Mouse (Mus musculus) embryonic fibroblast, embryonic 13.5 days (primary cell): Measurements from ENCODE around the gene Gpr61.

Source experiments
- CTCF ChIP-seq: IDR thresholded peaks from 2 replicates; pipeline ENCODE4 v1.5.1; 2011; ENCODE audit warnings: mild to moderate bottlenecking, control low read depth, low read length, moderate library complexity, borderline replicate concordance; ENCODE audit not compliant: insufficient read depth
- POLR2A ChIP-seq: IDR thresholded peaks from 2 replicates; pipeline ENCODE4 v1.6.1; 2011; ENCODE audit warnings: low read depth, mild to moderate bottlenecking, control low read depth, low read length, moderate library complexity

- TF ChIP-seq CTCF: no peak
- no peak for TF ChIP-seq POLR2A
These were observed 32.6 kb upstream of the Gpr61 start for GRCm38 (mm10) chr3:108187111-108187795.
